Mouse (Mus musculus) embryonic facial prominence, embryonic 14.5 days (tissue): ENCODE results near the gene Neu1. TPM values are rescaled to one million over a fixed set of nuclear protein-coding genes. Genes with fewer than 3 reads are reported as not detected.
"Not testable (repeated sequence)": the region's sequence is repeated elsewhere in the genome, so short reads cannot be mapped to it uniquely, and the experiment has no call there.

Experiments used
- ATAC-seq: fragments of 200-750 bp; cut with Nextera tagmentation; 2 replicates; pipeline ENCODE4 v1.8.0; 2017; ENCODE audit warnings: low read depth, moderate number of reproducible peaks, moderate TSS enrichment
- DNase-seq: peaks from one replicate; pipeline ENCODE4 v3.0.0-alpha.2; 2015; ENCODE audit warnings: low spot score
- H3K27ac ChIP-seq: fragments of 300-500 bp; sonication (generic); replicated peaks from 2 replicates; pipeline ENCODE4 v1.5.1; 2014; ENCODE audit warnings: low read depth, mild to moderate bottlenecking, low read length, moderate library complexity
- H3K27me3 ChIP-seq: fragments of 300-500 bp; sonication (generic); replicated peaks from 2 replicates; pipeline ENCODE4 v1.6.1; 2014; ENCODE audit warnings: low read length; ENCODE audit not compliant: control insufficient read depth, insufficient read depth
- H3K36me3 ChIP-seq: fragments of 300-500 bp; sonication (generic); 2 replicates; pipeline ENCODE4 v1.6.1; 2014; ENCODE audit warnings: low read length, mixed read lengths; ENCODE audit not compliant: control insufficient read depth, insufficient read depth
- H3K4me1 ChIP-seq: fragments of 300-500 bp; sonication (generic); 2 replicates; pipeline ENCODE4 v1.6.1; 2014; ENCODE audit warnings: antibody characterized with exemption, low read length; ENCODE audit not compliant: control insufficient read depth, insufficient read depth
- H3K4me2 ChIP-seq: fragments of 300-500 bp; sonication (generic); 2 replicates; pipeline ENCODE4 v1.6.1; 2014; ENCODE audit warnings: low read depth, mild to moderate bottlenecking, low read length, moderate library complexity, mixed read lengths
- H3K4me3 ChIP-seq: fragments of 300-500 bp; sonication (generic); 2 replicates; pipeline ENCODE4 v1.5.1; 2014; ENCODE audit warnings: low read depth, mild to moderate bottlenecking, low read length
- H3K9ac ChIP-seq: fragments of 300-500 bp; sonication (generic); 2 replicates; pipeline ENCODE4 v1.6.1; 2014; ENCODE audit warnings: low read depth, mild to moderate bottlenecking, low read length, moderate library complexity, mixed read lengths
- H3K9me3 ChIP-seq: fragments of 300-500 bp; sonication (generic); 2 replicates; pipeline ENCODE4 v1.6.1; 2016; ENCODE audit warnings: low read length; ENCODE audit not compliant: control insufficient read depth
- WGBS: fragments of 180-500 bp; shearing (Covaris S2); extraction: QIAGEN DNeasy Blood & Tissue Kit; methylation state at CpG from one replicate; pipeline ENCODE4 v1.1.7; 2014; 5-methylcytosine and 5-hydroxymethylcytosine counted together
- polyA plus RNA-seq: library from polyadenylated mRNA; unstranded; fragments of >200 nt; fragmentation: Nextera tagmentation; extraction: Ambion mirVana; gene quantifications from 2 replicates; pipeline ENCODE4 v1.2.1, GENCODE M21; 2014

Neu1 gene
- polyA plus RNA-seq, 1 experiment from 2014 or later, result 15.0 TPM

DNA sequence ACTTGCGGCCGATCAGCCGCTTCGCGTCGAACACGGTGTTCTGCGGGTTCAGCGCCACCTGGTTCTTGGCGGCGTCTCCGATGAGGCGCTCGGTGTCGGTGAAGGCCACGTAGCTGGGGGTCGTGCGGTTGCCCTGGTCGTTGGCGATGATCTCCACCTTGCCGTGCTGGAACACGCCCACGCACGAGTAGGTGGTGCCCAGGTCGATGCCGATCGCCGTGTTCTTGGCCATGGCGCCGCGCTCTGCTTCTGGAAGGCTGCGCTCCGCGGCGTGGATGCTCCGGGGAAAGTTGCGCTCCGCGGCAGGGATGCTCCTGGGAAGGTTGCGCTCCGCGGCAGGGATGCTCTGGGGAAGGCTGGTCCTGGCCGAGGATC, 40.6 kb downstream of the Neu1 start:
- not testable (repeated sequence) for H3K36me3 ChIP-seq

DNA sequence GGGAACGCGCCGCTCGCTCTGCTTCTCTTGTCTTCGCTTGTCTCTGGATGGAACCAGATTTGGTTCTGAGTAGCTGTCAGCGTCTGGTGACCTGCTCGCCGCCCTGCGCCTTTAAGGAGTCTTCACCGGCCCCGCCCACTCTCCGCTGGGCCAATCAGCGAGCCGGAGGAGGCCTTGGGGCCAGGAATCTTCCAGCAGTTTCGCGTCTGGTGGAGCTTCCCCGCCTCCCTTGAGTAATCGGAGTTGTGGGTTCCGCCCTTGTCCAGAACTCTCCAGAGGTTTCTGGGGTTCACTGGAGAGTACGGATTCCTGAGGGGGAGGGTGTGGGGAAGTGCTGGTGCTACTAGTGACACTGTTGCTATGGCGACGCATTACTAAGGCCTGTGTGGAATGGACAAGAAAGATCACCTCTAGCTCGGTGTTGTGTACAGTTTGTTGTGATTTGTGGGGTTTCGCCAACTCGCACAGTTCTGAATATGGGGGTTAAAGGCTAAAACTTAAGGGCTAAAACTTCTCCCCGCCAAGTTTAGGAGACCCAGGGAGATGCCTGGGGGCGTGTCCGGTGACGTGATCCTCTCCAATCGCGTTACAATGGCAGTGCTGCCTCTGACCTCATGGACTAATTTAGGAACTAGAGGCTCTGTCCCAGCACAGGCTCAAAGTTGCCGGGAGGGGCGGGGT, 41.2 kb downstream of the Neu1 start, which contains the start of the genes Hspa1a and Hspa1l:
Hspa1a (minus strand) TSS at position 88 of the 681 bp plus-strand sequence.
Hspa1l (plus strand) TSS at position 635 of the 681 bp plus-strand sequence.
- H3K4me1 ChIP-seq, H3K36me3 ChIP-seq, H3K27ac ChIP-seq, H3K9me3 ChIP-seq: not testable (repeated sequence)
- H3K4me3 ChIP-seq, result peak within 1 kb of the TSS; percentile 36
- ATAC-seq, result peak; percentile 97
- H3K9ac ChIP-seq, result peak within 1 kb of the TSS; percentile 47
- DNase-seq, result peak; percentile 87
- WGBS, result 0% methylated on average over 20 of the region's 33 CpGs
- H3K4me2 ChIP-seq, result peak within 1 kb of the TSS; percentile 64
- peaks cover 21% of the 10 kb centered on the region for H3K27me3 ChIP-seq

More for the DNA sequence above, 40.6 kb downstream of the Neu1 start:
- H3K4me3 ChIP-seq, result peak overlapping the region; percentile 36
- H3K27me3 ChIP-seq, result peaks cover 21% of the 10 kb centered on the region
- peak overlapping the region; percentile 64 for H3K4me2 ChIP-seq
- peak; percentile 53 for ATAC-seq
- WGBS, result no CpG with 5 or more reads among the region's 43 CpGs
- not testable (repeated sequence) for DNase-seq, H3K9me3 ChIP-seq, H3K9ac ChIP-seq, H3K27ac ChIP-seq, H3K4me1 ChIP-seq

DNA sequence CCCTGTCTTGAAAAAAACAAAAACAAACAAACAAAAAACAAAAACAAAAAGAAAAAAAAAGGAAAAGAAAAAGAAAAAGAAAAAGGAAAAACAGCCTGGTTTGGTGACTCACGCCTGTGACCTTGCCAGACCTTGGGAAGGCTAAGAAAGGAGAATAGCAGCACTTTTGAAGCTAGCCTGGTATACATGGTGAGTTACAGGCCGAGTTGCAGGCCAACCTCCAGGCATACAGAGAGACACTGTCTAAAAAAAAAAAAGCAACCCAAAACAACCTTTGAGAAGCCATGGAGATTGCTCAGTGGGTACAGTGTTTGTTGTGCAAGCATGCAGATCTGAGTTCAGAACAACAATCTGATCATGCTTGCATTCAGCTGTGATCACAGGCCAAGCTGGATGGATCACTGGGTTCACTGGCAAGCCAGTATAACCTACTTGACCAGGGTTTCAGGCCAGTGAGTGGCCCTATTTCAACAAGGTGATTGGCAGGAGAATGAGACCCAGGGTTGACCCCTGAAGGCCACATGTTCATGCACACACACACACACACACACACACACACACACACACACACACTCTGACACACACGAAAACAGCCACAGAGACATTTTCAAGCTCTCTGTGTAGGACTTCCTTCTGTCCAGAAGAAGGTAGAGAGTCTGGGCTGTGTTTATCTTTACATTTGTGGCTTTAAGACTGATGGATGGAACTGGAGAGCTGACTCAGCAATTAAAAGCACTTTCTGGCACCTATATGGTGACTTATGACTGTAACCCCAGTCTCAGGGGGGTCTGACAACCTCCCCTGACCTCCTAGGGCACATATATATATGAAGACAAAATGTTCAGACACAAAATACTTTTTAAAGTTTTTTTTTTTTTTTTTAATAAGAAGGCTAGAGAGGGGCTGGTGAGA, 44.8 kb downstream of the Neu1 start:
- Histone ChIP-seq H3K27me3 (no peaks in the 10 kb centered on the region), H3K27ac (no peak overlapping the region), H3K9me3 (no peaks in the 10 kb centered on the region), H3K4me1 (peaks cover 5% of the 10 kb centered on the region; the same call in 1 of the 2 replicates), H3K36me3 (no peaks in the 10 kb centered on the region), H3K4me2 (no peak overlapping the region), H3K9ac (no peak overlapping the region), H3K4me3 (no peak overlapping the region)
- no peak for DNase-seq
- WGBS, result 82% methylated on average over 3 of the region's 3 CpGs
- ATAC-seq, result no peak

GRCm38 (mm10) chr17:34977000-34977399, 45.9 kb downstream of the Neu1 start:
- ATAC-seq, result no peak
- WGBS, result 93% methylated on average over 20 of the region's 20 CpGs
- H3K4me1 ChIP-seq, result peaks cover 7% of the 10 kb centered on the region; the same call in 1 of the 2 replicates
- H3K4me2 ChIP-seq, result no peak overlapping the region
- H3K27me3 ChIP-seq, result no peaks in the 10 kb centered on the region
- H3K36me3 ChIP-seq, result no peaks in the 10 kb centered on the region
- H3K4me3 ChIP-seq, result no peak overlapping the region
- DNase-seq, result no peak
- H3K9ac ChIP-seq, result no peak overlapping the region
- H3K9me3 ChIP-seq, result no peaks in the 10 kb centered on the region
- H3K27ac ChIP-seq, result no peak overlapping the region

GRCm38 (mm10) chr17:34978239-34978638, 47.2 kb downstream of the Neu1 start:
- ATAC-seq (no peak), DNase-seq (no peak)
- Histone ChIP-seq H3K4me3 (no peak overlapping the region), H3K9me3 (no peaks in the 10 kb centered on the region), H3K27ac (no peak overlapping the region), H3K27me3 (no peaks in the 10 kb centered on the region), H3K4me1 (peaks cover 6% of the 10 kb centered on the region), H3K4me2 (no peak overlapping the region), H3K36me3 (peaks cover 1% of the 10 kb centered on the region; the same call in 1 of the 2 replicates), H3K9ac (no peak overlapping the region)
- 88% methylated on average over 27 of the region's 27 CpGs for WGBS

DNA sequence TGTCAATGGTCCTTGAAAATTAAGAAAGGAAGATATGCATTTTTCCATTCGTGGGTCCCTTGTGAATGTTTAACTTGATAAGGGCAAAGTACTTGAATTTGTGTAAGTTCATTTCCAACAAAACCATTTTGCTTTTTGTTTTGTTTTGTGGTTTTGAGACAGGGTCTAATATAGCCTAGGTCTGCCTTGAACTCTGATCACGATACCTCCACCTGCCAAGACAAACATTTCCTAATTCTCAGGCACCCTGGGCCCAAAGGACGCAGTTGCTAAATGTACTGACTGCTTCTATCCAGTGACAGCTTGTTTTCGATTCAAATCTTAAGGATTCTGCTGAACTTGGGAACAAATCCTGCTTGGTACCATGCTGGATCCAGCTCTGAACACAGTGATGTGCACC, 48.6 kb downstream of the Neu1 start:
- no peaks in the 10 kb centered on the region for H3K27me3 ChIP-seq
- WGBS, result 84% methylated on average over 4 of the region's 4 CpGs
- peaks cover 6% of the 10 kb centered on the region for H3K4me1 ChIP-seq
- no peak for ATAC-seq
- H3K9ac ChIP-seq, result no peak overlapping the region
- peaks cover 5% of the 10 kb centered on the region for H3K36me3 ChIP-seq
- H3K4me2 ChIP-seq, result no peak overlapping the region
- no peak overlapping the region for H3K4me3 ChIP-seq
- no peak for DNase-seq
- no peaks in the 10 kb centered on the region for H3K9me3 ChIP-seq
- no peak overlapping the region for H3K27ac ChIP-seq

DNA sequence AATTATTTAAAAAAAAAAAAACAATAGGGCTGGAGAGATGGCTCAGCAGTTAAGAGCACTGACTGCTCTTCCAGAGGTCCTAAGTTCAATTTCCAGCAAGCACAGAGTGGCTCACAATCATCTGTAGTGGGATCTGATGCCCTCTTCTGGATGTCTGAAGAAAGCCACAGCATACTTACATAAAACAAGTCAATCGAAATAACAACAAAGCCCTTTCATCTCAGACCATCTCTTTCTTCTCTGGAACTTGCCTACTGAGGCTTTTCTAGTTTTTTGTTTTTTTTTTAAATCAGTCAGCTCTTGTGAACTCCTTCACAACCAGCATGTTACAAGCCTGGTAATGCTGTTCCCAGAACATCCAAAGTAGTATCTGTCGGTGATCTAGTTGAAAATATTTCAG, 49.6 kb downstream of the Neu1 start:
- no peaks in the 10 kb centered on the region for H3K27me3 ChIP-seq
- H3K9me3 ChIP-seq, result no peaks in the 10 kb centered on the region
- peak overlapping the region; percentile 97; the same call in 1 of the 2 replicates for H3K27ac ChIP-seq
- H3K36me3 ChIP-seq, result peaks cover 15% of the 10 kb centered on the region
- peak overlapping the region; percentile 83 for H3K4me3 ChIP-seq
- 12% methylated on average over 2 of the region's 2 CpGs for WGBS
- DNase-seq (peak; percentile 84), ATAC-seq (no peak)
- H3K4me1 ChIP-seq, result peaks cover 6% of the 10 kb centered on the region
- H3K4me2 ChIP-seq, result peak overlapping the region; percentile 93
- H3K9ac ChIP-seq, result peak overlapping the region; percentile 90

- ATAC-seq (peak; percentile 96), DNase-seq (peak; percentile 97)
- Histone ChIP-seq H3K9ac (peak within 1 kb of the TSS; percentile 90), H3K36me3 (peaks cover 26% of the 10 kb centered on the region), H3K9me3 (no peaks in the 10 kb centered on the region), H3K27ac (peak within 1 kb of the TSS; percentile 97), H3K4me1 (peaks cover 6% of the 10 kb centered on the region), H3K4me2 (peak within 1 kb of the TSS; percentile 93), H3K4me3 (peak within 1 kb of the TSS; percentile 83), H3K27me3 (no peaks in the 10 kb centered on the region)
- WGBS, result 0% methylated on average over 48 of the region's 58 CpGs
Measured at GRCm38 (mm10) chr17:34981690-34982180, 50.7 kb downstream of the Neu1 start, which contains the start of gene Lsm2. Gene Lsm2 (plus strand): TSS chr17:34981862.
